Mouse (Mus musculus) liver, embryonic 14 days (tissue): ENCODE results near the gene Rai2. TPM values are rescaled to one million over a fixed set of nuclear protein-coding genes. Genes with fewer than 3 reads are reported as not detected.

ENCODE experiments used
- polyA plus RNA-seq: library from polyadenylated mRNA; depleted of rRNA; stranded (reverse); fragments of >200 nt; gene quantifications from 2 replicates; pipeline ENCODE4 v1.2.3, GENCODE M21; 2012; rRNA removed

The Rai2 gene
- 0.18 and 0.36 TPM in 2 replicates for polyA plus RNA-seq

DNA sequence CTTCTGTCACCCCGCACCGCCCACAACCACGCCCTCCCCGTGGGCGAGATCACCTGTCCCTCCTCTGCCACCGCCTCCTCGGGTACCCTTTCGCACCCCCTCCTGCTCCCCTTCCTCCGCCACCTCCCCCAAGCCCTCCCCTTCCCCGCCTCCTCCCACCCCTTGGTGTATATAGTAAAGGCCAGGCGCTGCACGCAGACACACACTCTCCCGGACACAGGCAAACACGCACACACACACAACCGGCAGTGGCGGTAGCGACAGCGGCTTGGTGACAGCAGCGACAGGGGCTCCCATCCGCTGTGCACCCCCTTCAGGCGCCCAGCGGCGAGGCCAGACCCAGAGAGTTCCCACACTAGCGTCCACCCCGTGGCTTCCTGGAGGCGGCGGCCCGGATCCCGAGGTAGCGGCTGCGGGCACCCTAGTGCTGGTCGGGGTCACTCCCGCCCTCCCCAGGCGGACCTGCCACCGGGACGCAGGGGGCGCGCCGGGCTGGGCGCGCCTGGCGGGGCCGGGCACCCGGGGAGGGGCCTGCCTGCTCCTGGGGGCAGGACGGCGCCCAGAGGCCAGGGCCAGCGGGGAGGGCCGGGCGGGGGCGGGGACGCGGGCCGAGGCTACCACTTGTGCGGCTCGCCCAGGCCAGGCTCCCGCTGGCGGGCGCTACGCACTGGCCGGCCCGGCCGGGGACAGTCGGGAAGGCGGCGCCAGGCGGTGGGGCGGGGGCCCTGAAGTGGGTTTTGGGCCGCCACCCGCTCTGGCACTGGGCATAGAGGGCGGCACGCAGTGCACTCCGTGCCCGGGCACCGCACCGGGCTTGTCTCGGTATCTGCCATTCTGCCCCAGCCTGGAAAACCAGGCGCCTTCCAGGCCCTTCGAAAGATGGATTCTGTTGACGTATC lies at the start of gene Rai2:
TSS of gene Rai2 (plus strand) at position 205 of the 899 bp plus-strand sequence.

